Mouse (Mus musculus): ENCODE results near the gene Miox. TPM values are rescaled to one million over a fixed set of nuclear protein-coding genes. Genes with fewer than 3 reads are reported as not detected.
A peak's percentile ranks its signal among the peaks of the same experiment; 100 is the strongest.

Gene Miox
- polyA plus RNA-seq, 1 experiment = 0.04 TPM

DNA sequence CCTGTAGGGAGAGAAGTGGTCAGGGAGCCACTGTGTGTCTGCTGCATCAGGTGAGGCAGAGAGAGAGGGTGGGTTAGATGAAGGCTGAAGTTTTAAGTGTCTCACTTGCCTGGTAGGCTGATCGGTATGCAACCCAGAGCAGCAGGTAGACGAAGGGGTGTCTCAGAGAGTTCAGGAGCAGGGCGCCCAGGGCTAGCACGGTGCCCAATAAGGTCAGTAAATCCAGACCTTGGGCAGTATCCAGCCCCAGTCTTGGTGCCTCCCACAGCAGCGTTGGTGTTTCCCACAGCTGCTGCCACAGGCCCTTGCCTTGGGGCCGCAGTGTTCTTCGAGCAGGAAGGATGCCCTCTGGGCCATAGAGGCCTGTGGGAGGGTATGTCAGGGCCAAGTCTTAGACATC lies 20.3 kb downstream of the Miox start:
- peak overlapping the region; percentile 97 for H3K4me3 ChIP-seq
- H3K36me3 ChIP-seq (ENCODE audit: control insufficient read depth, insufficient read depth) = peaks cover 12% of the 10 kb centered on the region
- H3ac ChIP-seq (ENCODE audit: control insufficient read depth, insufficient read length) = peak overlapping the region; percentile 67
- H3K79me2 ChIP-seq (ENCODE audit: control insufficient read depth, insufficient read depth) = peaks cover 51% of the 10 kb centered on the region
- peak overlapping the region; percentile 75 for H3K4me2 ChIP-seq (ENCODE audit: low read depth)
- no peaks in the 10 kb centered on the region for H3K27me3 ChIP-seq (ENCODE audit: control insufficient read depth, insufficient read depth, insufficient read length)
- TF ChIP-seq TCF12 (IDR thresholded peaks at IDR 0.05; ENCODE audit: insufficient read depth, poor library complexity, severe bottlenecking) = no peak
- TF ChIP-seq E2F4 (IDR thresholded peaks at IDR 0.05; ENCODE audit: insufficient read depth) = no peak
- no peak for TF ChIP-seq MYOD1 (IDR thresholded peaks at IDR 0.05; ENCODE audit: control insufficient read depth in 1 of 3, insufficient read length in 2 of 3, low read depth in 2 of 3)
- no peak for TF ChIP-seq POLR2A (IDR thresholded peaks at IDR 0.05; ENCODE audit: insufficient read length, low read depth)
- no peak for TF ChIP-seq TCF3 (IDR thresholded peaks at IDR 0.05; ENCODE audit: insufficient read length, low read depth)

DNA sequence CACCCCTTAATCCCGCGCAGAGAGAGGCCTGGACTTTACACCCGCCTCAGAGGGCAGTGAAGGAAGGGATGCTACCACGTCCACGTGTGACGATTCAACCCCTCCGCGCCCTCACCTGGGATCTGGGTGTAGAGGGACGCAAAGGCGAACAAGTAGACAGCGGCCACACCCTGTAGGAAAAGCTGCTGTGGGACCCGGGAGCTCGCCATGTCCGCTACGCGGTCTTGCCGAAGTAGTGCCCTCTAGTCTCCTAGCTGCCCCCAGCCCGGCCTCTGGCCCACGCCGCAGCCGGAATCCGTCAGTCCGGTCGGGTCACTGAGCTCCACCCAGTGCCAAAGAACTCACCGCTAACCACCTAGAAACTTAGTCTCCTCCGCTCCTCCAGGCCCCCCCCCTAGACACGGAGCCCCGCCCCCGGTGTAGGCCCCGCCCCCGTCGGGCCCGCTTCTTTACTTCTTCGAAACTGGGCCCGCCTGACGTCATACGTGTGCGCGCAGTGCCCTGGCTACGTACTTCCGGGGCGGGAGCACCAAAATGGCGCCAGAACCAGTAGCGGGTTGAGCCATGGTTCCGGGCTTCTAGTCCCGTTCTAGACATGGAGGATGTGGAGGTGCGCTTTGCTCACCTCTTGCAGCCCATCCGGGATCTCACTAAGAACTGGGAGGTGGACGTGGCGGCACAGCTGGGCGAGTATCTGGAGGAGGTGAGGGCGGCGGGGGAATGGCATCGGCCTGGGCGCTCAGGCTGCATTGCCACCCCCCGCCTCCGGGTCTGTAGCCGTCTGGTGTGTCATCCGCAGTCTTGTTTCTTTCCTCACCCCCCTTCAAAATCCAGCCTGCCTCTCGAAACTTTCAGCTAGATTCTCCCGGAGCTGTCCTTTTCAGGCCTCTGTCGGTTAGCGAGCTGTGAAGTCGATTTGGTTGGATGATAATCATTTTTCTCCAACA lies 21.3 kb downstream of the Miox start, which contains the start of the genes Lmf2 and Ncaph2:
Gene Lmf2, minus strand, starts transcription at position 419 of the 947 bp plus-strand sequence.
Gene Ncaph2, plus strand, starts transcription at position 479 of the 947 bp plus-strand sequence.
- Histone ChIP-seq H3K4me3 (peak within 1 kb of the TSS; percentile 97), H3ac (ENCODE audit: control insufficient read depth, insufficient read length) (peak within 1 kb of the TSS; percentile 67), H3K79me2 (ENCODE audit: control insufficient read depth, insufficient read depth) (peaks cover 62% of the 10 kb centered on the region), H3K36me3 (ENCODE audit: control insufficient read depth, insufficient read depth) (peaks cover 15% of the 10 kb centered on the region), H3K4me2 (ENCODE audit: low read depth) (peak within 1 kb of the TSS; percentile 86), H3K27me3 (ENCODE audit: control insufficient read depth, insufficient read depth, insufficient read length) (no peaks in the 10 kb centered on the region)
- no peak for TF ChIP-seq USF1 (IDR thresholded peaks at IDR 0.05; ENCODE audit: low read depth)
- TF ChIP-seq POLR2A (IDR thresholded peaks at IDR 0.05; ENCODE audit: insufficient read length, low read depth) = peak; percentile 70
- peak; percentile 78 for TF ChIP-seq POLR2AphosphoS2 (IDR thresholded peaks at IDR 0.05; ENCODE audit: insufficient read length, low read depth)
- no peak for TF ChIP-seq TCF12 (IDR thresholded peaks at IDR 0.05; ENCODE audit: insufficient read depth, poor library complexity, severe bottlenecking)
- peak in 1 of 3 experiments; percentile 7 for TF ChIP-seq MYOG (IDR thresholded peaks at IDR 0.05; ENCODE audit: control insufficient read depth in 1 of 3, insufficient read depth in 1 of 3, insufficient read length in 2 of 3, low read depth in 2 of 3)
- TF ChIP-seq E2F4 (IDR thresholded peaks at IDR 0.05; ENCODE audit: insufficient read depth) = peak; percentile 89
- TF ChIP-seq REST (IDR thresholded peaks at IDR 0.05; ENCODE audit: insufficient read depth, insufficient read length) = no peak
- peak; percentile 84 for TF ChIP-seq SRF (IDR thresholded peaks at IDR 0.05; ENCODE audit: control insufficient read depth, insufficient read length, low read depth)

DNA sequence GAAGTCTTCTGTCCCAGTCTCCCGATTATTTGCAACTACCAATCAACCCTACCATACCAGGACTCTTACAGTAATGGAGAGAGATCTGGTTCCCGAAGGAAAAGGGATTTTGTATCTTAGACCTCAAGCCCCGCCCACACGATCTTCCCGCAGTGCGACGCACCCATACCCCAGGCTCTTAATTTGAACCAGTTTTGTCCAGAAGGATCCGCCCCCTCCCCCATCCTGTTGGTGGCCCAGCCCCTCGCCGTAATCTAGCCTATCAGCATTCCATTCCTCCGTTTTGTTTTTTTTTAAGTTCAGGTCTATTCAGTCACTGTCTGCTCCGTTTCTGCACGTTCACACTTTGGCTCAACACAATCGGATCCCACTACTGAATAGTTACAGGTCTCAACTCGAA lies 22.2 kb downstream of the Miox start:
- peak; percentile 13 for TF ChIP-seq E2F4 (IDR thresholded peaks at IDR 0.05; ENCODE audit: insufficient read depth)
- no peak for TF ChIP-seq MYOG (IDR thresholded peaks at IDR 0.05; ENCODE audit: control insufficient read depth in 1 of 3, insufficient read depth in 1 of 3, insufficient read length in 2 of 3, low read depth in 2 of 3)
- no peak for TF ChIP-seq SRF (IDR thresholded peaks at IDR 0.05; ENCODE audit: control insufficient read depth, insufficient read length, low read depth)
- peak; percentile 47 for TF ChIP-seq POLR2A (IDR thresholded peaks at IDR 0.05; ENCODE audit: insufficient read length, low read depth)
- TF ChIP-seq MYOD1 (IDR thresholded peaks at IDR 0.05; ENCODE audit: control insufficient read depth in 1 of 3, insufficient read length in 2 of 3, low read depth in 2 of 3) = no peak
- peak; percentile 58 for TF ChIP-seq POLR2AphosphoS2 (IDR thresholded peaks at IDR 0.05; ENCODE audit: insufficient read length, low read depth)
- TF ChIP-seq USF1 (IDR thresholded peaks at IDR 0.05; ENCODE audit: low read depth) = no peak
- TF ChIP-seq TCF12 (IDR thresholded peaks at IDR 0.05; ENCODE audit: insufficient read depth, poor library complexity, severe bottlenecking) = no peak
- Histone ChIP-seq H3K79me2 (ENCODE audit: control insufficient read depth, insufficient read depth) (peaks cover 71% of the 10 kb centered on the region), H3K36me3 (ENCODE audit: control insufficient read depth, insufficient read depth) (peaks cover 24% of the 10 kb centered on the region), H3ac (ENCODE audit: control insufficient read depth, insufficient read length) (peak overlapping the region; percentile 67), H3K27me3 (ENCODE audit: control insufficient read depth, insufficient read depth, insufficient read length) (no peaks in the 10 kb centered on the region), H3K4me3 (peak overlapping the region; percentile 97), H3K4me2 (ENCODE audit: low read depth) (peak overlapping the region; percentile 86)

- Histone ChIP-seq H3K36me3 (ENCODE audit: control insufficient read depth, insufficient read depth) (peaks cover 40% of the 10 kb centered on the region), H3K4me3 (no peak overlapping the region), H3K4me2 (ENCODE audit: low read depth) (no peak overlapping the region), H3K79me2 (ENCODE audit: control insufficient read depth, insufficient read depth) (peaks cover 76% of the 10 kb centered on the region), H3K27me3 (ENCODE audit: control insufficient read depth, insufficient read depth, insufficient read length) (no peaks in the 10 kb centered on the region), H3ac (ENCODE audit: control insufficient read depth, insufficient read length) (no peak overlapping the region)
- TF ChIP-seq TCF12 (IDR thresholded peaks at IDR 0.05; ENCODE audit: insufficient read depth, poor library complexity, severe bottlenecking) = no peak
- TF ChIP-seq REST (IDR thresholded peaks at IDR 0.05; ENCODE audit: insufficient read depth, insufficient read length) = no peak
- TF ChIP-seq CEBPB (IDR thresholded peaks at IDR 0.05; ENCODE audit: insufficient read depth, poor library complexity, severe bottlenecking) = no peak
- TF ChIP-seq POLR2A (IDR thresholded peaks at IDR 0.05; ENCODE audit: insufficient read length, low read depth) = no peak
- no peak for TF ChIP-seq POLR2AphosphoS2 (IDR thresholded peaks at IDR 0.05; ENCODE audit: insufficient read length, low read depth)
- TF ChIP-seq E2F4 (IDR thresholded peaks at IDR 0.05; ENCODE audit: insufficient read depth) = no peak
- TF ChIP-seq SRF (IDR thresholded peaks at IDR 0.05; ENCODE audit: control insufficient read depth, insufficient read length, low read depth) = no peak
- no peak for TF ChIP-seq USF1 (IDR thresholded peaks at IDR 0.05; ENCODE audit: low read depth)
- TF ChIP-seq MYOG (IDR thresholded peaks at IDR 0.05; ENCODE audit: control insufficient read depth in 1 of 3, insufficient read depth in 1 of 3, insufficient read length in 2 of 3, low read depth in 2 of 3) = no peak
- TF ChIP-seq TCF3 (IDR thresholded peaks at IDR 0.05; ENCODE audit: insufficient read length, low read depth) = no peak
- TF ChIP-seq MAX (IDR thresholded peaks at IDR 0.05; ENCODE audit: low read depth) = no peak
These were observed 24.6 kb downstream of the Miox start for GRCm38 (mm10) chr15:89358784-89359183.
